Mouse (Mus musculus) lung, postnatal 0 days (tissue): ENCODE measurements at regions not wholly inside any gene's neighbourhood (a gene's known extent, or its start where the extent isn't known, plus 50 kb on each side); places are given as distances from the start of the nearest gene placed in this dataset.

Source experiments
- CTCF ChIP-seq: IDR thresholded peaks from 2 replicates; pipeline ENCODE4 v1.5.1; 2016; ENCODE audit warnings: antibody characterized with exemption, mild to moderate bottlenecking
- EP300 ChIP-seq: IDR thresholded peaks from 2 replicates; pipeline ENCODE4 v1.6.1; 2016; ENCODE audit warnings: antibody characterized with exemption, mild to moderate bottlenecking, control low read depth

GRCm38 (mm10) chr6:99938949-99939348 is 212.8 kb upstream of the Prok2 start:
- no peak for TF ChIP-seq CTCF
- TF ChIP-seq EP300 = no peak
